Mouse (Mus musculus) liver, embryonic 14.5 days (tissue): Measurements from ENCODE around the gene Hoxa7.

ENCODE experiments used
- CTCF ChIP-seq: IDR thresholded peaks from 2 replicates; pipeline ENCODE4 v1.5.1; 2016; ENCODE audit warnings: antibody characterized with exemption, low read depth, control low read depth
- EP300 ChIP-seq: IDR thresholded peaks from 2 replicates; pipeline ENCODE4 v1.6.1; 2016; ENCODE audit warnings: antibody characterized with exemption, low read depth

- TF ChIP-seq CTCF (no peak), EP300 (no peak)
Measured at GRCm38 (mm10) chr6:52249826-52250225, 28.2 kb upstream of the Hoxa7 start.
